Mouse (Mus musculus) neural tube, embryonic 15.5 days (tissue): ENCODE data around the gene Actr1a. TPM values are rescaled to one million over a fixed set of nuclear protein-coding genes. Genes with fewer than 3 reads are reported as not detected.

Experiments used
- ATAC-seq: fragments of 200-750 bp; cut with Nextera tagmentation; 2 replicates; pipeline ENCODE4 v1.8.0; 2017; ENCODE audit warnings: mild to moderate bottlenecking, moderate TSS enrichment, moderate library complexity; ENCODE audit not compliant: low FRiP score
- H3K27ac ChIP-seq: fragments of 300-500 bp; sonication (generic); replicated peaks from 2 replicates; pipeline ENCODE4 v1.5.1; 2015; ENCODE audit warnings: mild to moderate bottlenecking, inconsistent platforms
- H3K27me3 ChIP-seq: fragments of 300-500 bp; sonication (generic); replicated peaks from 2 replicates; pipeline ENCODE4 v1.6.1; 2015; ENCODE audit warnings: inconsistent platforms
- H3K36me3 ChIP-seq: fragments of 300-500 bp; sonication (generic); 2 replicates; pipeline ENCODE4 v1.6.1; 2015; ENCODE audit warnings: inconsistent platforms
- H3K4me1 ChIP-seq: fragments of 300-500 bp; sonication (generic); 2 replicates; pipeline ENCODE4 v1.6.1; 2015; ENCODE audit warnings: inconsistent platforms
- H3K4me2 ChIP-seq: fragments of 300-500 bp; sonication (generic); 2 replicates; pipeline ENCODE4 v1.6.1; 2015; ENCODE audit warnings: inconsistent platforms, mild to moderate bottlenecking, moderate library complexity
- H3K4me3 ChIP-seq: fragments of 300-500 bp; sonication (generic); replicated peaks from 2 replicates; pipeline ENCODE4 v1.5.1; 2015; ENCODE audit warnings: mild to moderate bottlenecking, inconsistent platforms
- H3K9ac ChIP-seq: fragments of 300-500 bp; sonication (generic); replicated peaks from 2 replicates; pipeline ENCODE4 v1.6.1; 2015; ENCODE audit warnings: mild to moderate bottlenecking, inconsistent platforms
- H3K9me3 ChIP-seq: fragments of 300-500 bp; sonication (generic); replicated peaks from 2 replicates; pipeline ENCODE4 v1.6.1; 2016; ENCODE audit warnings: inconsistent platforms
- WGBS: fragments of 180-500 bp; shearing (Covaris S2); methylation state at CpG from one replicate; pipeline ENCODE4 v1.1.7; 2015; ENCODE audit warnings: mixed read lengths; 5-methylcytosine and 5-hydroxymethylcytosine counted together
- polyA plus RNA-seq: library from polyadenylated mRNA; unstranded; fragments of >200 nt; fragmentation: Nextera tagmentation; extraction: Ambion mirVana; gene quantifications from 2 replicates; pipeline ENCODE4 v1.2.1, GENCODE M21; 2015

Gene Actr1a
- polyA plus RNA-seq, 1 experiment from 2014 or later = 314 TPM

DNA sequence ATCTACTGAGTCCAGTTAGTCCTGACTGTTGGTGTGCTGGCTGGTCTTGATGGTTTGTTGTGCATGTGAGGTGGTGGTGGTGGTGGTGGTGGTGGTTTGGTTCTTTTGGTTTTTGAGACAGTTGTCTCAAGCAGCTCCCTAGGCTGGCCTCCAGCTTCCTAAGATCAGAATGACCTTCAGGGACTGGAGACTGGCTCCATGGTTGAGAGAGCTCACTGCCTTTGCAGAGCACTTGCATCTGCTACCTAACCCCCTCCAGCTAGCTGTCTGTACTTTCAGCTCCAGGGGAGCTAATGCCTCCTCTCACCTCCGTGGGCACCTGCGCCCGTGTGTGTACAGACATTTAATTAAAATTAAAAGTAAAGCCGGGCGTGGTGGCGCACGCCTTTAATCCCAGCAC lies 24.9 kb upstream of the Actr1a start:
- Histone ChIP-seq H3K9me3 (no peaks in the 10 kb centered on the region), H3K4me2 (no peak overlapping the region), H3K9ac (no peak overlapping the region), H3K4me1 (peaks cover 24% of the 10 kb centered on the region), H3K4me3 (no peak overlapping the region), H3K27ac (no peak overlapping the region), H3K36me3 (no peaks in the 10 kb centered on the region), H3K27me3 (no peaks in the 10 kb centered on the region)
- ATAC-seq = no peak
- WGBS = 89% methylated on average over 7 of the region's 7 CpGs

DNA sequence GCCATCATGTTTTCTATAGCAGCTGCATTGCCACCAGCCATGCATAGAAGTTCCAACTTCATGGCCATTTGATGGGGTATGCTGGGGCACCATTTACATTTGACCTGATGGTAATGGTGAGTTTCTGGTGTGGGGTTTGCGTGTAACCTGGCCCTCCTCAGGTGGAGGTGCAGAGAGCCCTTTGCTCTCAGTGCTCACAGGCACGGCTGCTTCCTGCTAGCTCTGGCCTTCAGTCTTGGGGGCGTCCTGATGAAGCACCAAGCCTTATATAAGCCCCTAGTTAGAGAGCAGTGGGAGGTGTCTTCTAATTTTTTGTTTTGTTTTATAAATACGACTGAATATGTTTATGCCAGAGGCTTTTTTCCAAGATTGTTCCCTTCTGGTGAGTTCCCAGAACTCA lies 22.5 kb upstream of the Actr1a start:
- Histone ChIP-seq H3K4me2 (no peak overlapping the region), H3K9ac (no peak overlapping the region), H3K36me3 (no peaks in the 10 kb centered on the region), H3K27me3 (no peaks in the 10 kb centered on the region), H3K4me1 (peaks cover 22% of the 10 kb centered on the region), H3K9me3 (no peaks in the 10 kb centered on the region), H3K4me3 (no peak overlapping the region), H3K27ac (no peak overlapping the region)
- WGBS = 84% methylated on average over 4 of the region's 4 CpGs
- no peak for ATAC-seq

DNA sequence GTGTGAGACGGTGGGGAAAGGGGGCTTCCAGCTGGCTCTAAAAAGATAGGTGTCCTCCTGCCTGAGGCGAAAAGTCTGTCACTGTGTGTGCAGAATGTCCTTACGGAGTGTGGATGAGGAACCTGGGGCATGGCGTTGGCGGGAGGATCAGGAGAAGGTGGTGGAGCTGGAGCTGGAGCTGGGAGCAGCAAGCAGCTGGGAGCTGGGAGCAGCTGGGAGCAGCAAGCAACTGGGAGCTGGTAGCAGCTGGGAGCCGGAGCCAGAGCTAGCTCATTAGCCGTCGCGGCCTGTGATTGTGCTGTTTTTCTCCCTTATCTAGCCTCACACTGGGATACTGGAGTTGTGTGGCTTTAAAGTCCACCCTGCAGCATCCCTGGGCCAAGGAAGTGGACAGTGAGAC lies 20.7 kb upstream of the Actr1a start:
- Histone ChIP-seq H3K4me1 (peaks cover 5% of the 10 kb centered on the region; the same call in 1 of the 2 replicates), H3K27ac (no peak overlapping the region; the same call in 1 of the 2 replicates)
- WGBS = 45% methylated on average over 9 of the region's 9 CpGs

DNA sequence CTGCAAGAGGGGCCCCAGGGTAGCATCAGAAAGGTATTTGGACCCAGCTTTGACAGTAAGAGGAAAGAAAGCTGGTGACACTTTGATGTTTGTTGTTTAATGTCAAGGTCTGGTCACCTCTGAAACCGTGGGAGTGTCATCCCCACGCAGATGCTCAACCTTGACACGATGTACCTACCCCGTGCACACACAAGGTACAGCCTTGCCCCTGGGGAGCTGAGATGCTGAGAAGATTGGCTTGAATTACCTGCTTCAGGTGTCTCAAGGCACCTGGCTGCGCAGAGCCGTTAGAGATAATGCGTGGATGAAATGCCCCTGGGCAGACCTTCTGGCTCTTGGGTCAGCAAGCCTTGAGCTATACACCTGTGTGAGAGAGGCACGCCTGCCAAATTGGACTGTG lies 18.9 kb upstream of the Actr1a start:
- Histone ChIP-seq H3K9me3 (no peaks in the 10 kb centered on the region), H3K36me3 (no peaks in the 10 kb centered on the region), H3K4me1 (0 out of 2 replicates have a peak, but pooled peaks cover 2% of the 10 kb centered on the region), H3K27me3 (no peaks in the 10 kb centered on the region), H3K27ac (no peak overlapping the region), H3K4me2 (no peak overlapping the region), H3K4me3 (no peak overlapping the region), H3K9ac (no peak overlapping the region)
- 94% methylated on average over 8 of the region's 8 CpGs for WGBS
- no peak for ATAC-seq

More for the DNA sequence above, 20.7 kb upstream of the Actr1a start:
- no peak overlapping the region for H3K4me2 ChIP-seq
- H3K9me3 ChIP-seq = no peaks in the 10 kb centered on the region
- H3K4me3 ChIP-seq = no peak overlapping the region
- ATAC-seq = no peak
- no peaks in the 10 kb centered on the region for H3K36me3 ChIP-seq
- no peaks in the 10 kb centered on the region for H3K27me3 ChIP-seq
- H3K9ac ChIP-seq = no peak overlapping the region

DNA sequence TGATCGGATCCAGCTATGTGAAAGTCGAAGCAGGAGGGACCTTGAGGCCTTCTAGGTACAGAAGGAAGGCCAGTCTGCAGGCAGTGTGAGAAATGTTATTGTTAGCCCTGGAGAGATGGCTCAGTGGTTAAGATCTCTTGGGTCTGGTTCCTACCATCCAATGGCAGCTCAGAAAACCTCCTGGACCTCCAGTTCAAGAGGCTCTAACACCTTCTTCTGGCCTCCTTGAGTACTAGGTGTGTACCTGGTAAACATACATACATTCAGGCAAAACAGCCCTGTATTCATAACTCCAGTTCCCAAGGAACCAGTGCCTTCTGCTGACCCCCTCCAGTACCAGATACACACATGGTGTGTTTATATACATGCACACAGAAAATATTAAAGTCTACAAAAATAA lies 18.4 kb upstream of the Actr1a start:
- ATAC-seq = no peak
- Histone ChIP-seq H3K9me3 (no peaks in the 10 kb centered on the region), H3K4me3 (no peak overlapping the region), H3K9ac (no peak overlapping the region), H3K4me1 (0 out of 2 replicates have a peak, but pooled peaks cover 2% of the 10 kb centered on the region), H3K27me3 (no peaks in the 10 kb centered on the region), H3K4me2 (no peak overlapping the region), H3K36me3 (no peaks in the 10 kb centered on the region), H3K27ac (no peak overlapping the region)
- WGBS = 100% methylated on average over 2 of the region's 2 CpGs

DNA sequence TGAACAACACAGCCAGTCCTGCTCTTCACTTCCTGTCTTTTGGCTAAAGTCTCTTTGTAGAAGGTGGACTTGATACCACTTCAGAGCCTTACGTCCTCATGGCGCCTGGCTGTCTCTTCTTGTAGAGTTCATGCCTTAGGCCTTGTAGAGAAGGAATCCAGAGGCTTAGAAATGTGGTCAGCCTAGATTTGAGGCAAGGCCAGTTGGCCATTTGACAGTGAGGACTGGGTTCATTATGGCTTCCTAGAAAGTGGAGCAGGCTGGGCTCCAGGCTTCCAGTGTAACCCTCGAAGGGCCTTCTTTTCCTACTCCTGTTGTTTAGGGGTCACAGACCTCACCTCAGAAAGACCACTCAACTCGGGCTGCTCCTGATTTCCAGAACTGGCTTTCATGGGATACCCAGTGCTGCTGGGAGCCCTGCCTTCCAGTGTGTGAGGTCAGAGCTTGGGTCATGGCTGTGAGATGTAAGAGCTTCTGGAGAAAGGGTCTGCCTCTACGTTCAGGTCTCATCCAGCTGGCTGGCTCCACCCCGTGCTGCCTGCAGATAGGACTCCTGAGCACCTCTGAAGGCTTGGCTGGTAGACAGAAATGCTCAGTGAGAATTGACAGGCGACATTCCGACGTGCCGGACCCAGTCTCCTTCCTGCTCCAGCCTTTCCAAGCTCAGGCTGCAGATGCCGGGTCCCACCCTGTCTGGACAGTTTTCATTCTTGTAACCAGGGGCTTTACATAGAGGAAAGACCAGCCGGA lies 16.7 kb upstream of the Actr1a start:
- Histone ChIP-seq H3K4me1 (no peaks in the 10 kb centered on the region), H3K36me3 (no peaks in the 10 kb centered on the region), H3K27me3 (no peaks in the 10 kb centered on the region), H3K4me3 (no peak overlapping the region), H3K4me2 (no peak overlapping the region), H3K27ac (no peak overlapping the region), H3K9ac (no peak overlapping the region), H3K9me3 (no peaks in the 10 kb centered on the region)
- ATAC-seq = no peak
- 90% methylated on average over 12 of the region's 12 CpGs for WGBS

DNA sequence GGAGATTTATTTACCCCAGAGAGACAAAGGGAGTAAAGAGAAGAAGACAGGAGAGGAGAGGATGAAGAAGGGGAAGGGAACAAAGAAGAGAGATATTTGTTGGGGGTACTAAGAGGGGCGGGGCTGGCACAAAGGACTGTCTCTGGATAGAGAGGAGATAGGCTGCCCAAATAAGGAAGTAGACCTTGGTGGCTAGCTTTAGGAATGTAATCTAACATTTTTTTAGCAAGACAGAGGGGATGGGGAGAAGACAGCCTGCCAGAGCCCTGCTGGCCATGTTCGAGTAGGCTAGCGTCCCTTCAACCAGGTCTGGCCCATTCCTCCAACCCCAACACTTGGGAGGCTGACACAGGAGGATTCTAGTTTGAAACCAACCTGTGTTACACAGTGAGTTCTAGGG lies 14.0 kb upstream of the Actr1a start:
- Histone ChIP-seq H3K4me3 (no peak overlapping the region), H3K27me3 (no peaks in the 10 kb centered on the region), H3K4me2 (no peak overlapping the region), H3K36me3 (peaks cover 7% of the 10 kb centered on the region; the same call in 1 of the 2 replicates), H3K9ac (no peak overlapping the region), H3K27ac (no peak overlapping the region), H3K9me3 (no peaks in the 10 kb centered on the region), H3K4me1 (peaks cover 6% of the 10 kb centered on the region; the same call in 1 of the 2 replicates)
- 83% methylated on average over 3 of the region's 3 CpGs for WGBS
- ATAC-seq = no peak

DNA sequence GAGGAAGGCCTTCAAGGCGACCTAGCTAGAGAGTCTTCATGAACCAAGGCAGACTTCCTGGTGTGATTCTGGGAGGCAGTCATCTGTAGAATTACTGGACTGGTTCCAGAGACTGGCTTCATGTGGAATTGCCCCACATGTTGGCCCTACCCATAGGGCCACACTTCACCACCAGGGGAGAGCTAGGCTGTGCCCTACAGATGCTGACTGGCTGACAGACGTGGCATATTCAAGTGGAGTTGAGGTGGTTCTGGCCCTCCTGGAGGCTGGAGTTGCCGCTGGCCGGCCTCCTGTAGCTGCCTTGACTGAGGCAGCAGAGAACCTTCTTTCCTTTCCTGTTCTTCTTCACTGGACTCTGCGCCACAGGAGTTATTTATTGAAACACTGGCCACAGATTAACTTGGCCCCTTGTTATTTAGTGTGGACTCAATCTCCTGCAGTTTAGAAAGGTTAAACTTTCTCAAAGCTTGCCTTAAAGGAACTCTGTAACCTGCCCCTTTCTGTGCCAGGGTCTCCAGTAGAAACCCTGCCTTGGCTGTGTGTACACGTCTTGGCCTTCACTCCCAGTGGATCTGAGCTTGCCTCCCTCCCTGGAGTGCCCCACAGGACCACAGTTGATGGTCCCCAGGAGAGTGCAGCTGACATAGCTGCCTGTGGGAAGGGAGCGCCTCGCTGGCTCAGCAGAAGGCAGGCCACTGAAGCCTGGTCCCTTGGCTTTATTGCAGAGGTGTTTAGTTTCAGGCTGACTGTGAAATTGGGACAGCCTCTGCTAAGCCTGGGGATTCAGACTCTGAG lies 11.2 kb upstream of the Actr1a start:
- H3K36me3 ChIP-seq = peaks cover 26% of the 10 kb centered on the region
- H3K27ac ChIP-seq = no peak overlapping the region

DNA sequence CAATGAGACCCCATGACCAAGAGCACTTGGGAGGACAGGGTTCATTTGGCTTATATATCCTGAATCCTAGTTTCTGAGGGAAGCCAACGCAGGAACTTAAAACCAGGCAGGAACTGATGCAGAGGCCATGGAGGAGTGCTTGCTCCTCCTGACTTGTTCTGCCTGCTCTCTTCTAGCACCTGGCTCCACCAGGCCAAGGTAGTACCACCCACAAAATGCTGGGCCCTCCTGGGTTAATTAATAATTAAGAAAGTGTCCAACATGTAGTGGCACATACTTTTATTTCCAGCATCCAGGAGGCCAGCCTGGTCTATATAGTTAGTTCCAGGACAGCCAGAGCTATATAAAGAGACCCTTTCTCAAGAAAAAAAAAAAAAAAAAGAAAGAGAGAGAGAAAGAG lies 8.5 kb upstream of the Actr1a start:
- H3K9ac ChIP-seq = no peak overlapping the region
- WGBS = 97% methylated on average over 1 of the region's 1 CpGs
- H3K4me3 ChIP-seq = no peak overlapping the region
- H3K4me1 ChIP-seq = peaks cover 22% of the 10 kb centered on the region
- no peaks in the 10 kb centered on the region for H3K9me3 ChIP-seq
- peaks cover 30% of the 10 kb centered on the region for H3K36me3 ChIP-seq
- ATAC-seq = no peak
- H3K4me2 ChIP-seq = no peak overlapping the region
- H3K27ac ChIP-seq = no peak overlapping the region
- H3K27me3 ChIP-seq = no peaks in the 10 kb centered on the region

More for the DNA sequence above, 11.2 kb upstream of the Actr1a start:
- Histone ChIP-seq H3K4me1 (peaks cover 6% of the 10 kb centered on the region; the same call in 1 of the 2 replicates), H3K9ac (no peak overlapping the region), H3K9me3 (no peaks in the 10 kb centered on the region), H3K4me3 (no peak overlapping the region), H3K4me2 (no peak overlapping the region), H3K27me3 (no peaks in the 10 kb centered on the region)
- WGBS = 70% methylated on average over 8 of the region's 8 CpGs
- no peak for ATAC-seq

DNA sequence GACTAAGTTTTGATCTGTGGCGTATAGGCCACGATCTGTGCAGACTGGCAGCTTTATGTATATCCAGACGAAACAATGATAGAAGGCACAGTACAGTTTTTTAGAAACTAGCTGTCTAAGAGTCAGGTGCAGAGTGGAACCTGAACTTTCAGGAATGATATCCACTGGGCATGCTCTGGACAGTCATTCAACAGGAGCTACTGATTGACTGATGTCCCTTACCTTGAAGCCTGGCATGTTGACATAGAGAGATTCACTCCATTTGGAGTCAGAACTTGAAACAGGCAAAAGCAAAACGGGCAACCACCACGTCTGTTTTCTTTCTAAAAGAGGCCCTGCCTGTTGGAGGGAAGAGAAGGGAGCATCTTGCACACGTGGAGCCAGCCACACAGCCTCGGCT lies 5.0 kb upstream of the Actr1a start:
- H3K9ac ChIP-seq = no peak overlapping the region
- no peak for ATAC-seq
- peaks cover 25% of the 10 kb centered on the region for H3K36me3 ChIP-seq
- H3K4me3 ChIP-seq = no peak overlapping the region
- H3K27me3 ChIP-seq = no peaks in the 10 kb centered on the region
- H3K4me1 ChIP-seq = peaks cover 40% of the 10 kb centered on the region
- 92% methylated on average over 7 of the region's 7 CpGs for WGBS
- no peak overlapping the region for H3K27ac ChIP-seq
- H3K4me2 ChIP-seq = no peak overlapping the region
- H3K9me3 ChIP-seq = no peaks in the 10 kb centered on the region

DNA sequence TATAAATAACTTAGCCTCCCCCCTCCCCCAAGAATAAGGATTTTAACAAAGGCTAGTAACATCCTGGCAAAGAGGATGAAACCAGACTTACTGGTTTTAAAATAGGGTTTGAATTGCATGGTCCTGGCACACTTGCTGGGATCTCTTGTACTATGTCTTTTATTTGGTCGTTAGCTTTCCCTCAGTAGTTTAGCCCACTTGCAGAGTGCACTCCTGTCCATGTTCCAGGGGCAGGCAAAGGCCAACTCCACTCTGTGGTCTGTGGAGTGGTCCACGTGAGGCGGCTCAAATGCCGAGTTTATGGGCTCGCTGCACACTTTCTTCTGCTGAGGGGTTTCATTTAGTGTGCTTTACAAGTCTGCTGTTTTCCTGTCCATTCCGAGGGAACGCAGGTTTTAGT lies 4.3 kb upstream of the Actr1a start:
- Histone ChIP-seq H3K4me3 (no peak overlapping the region), H3K4me1 (peaks cover 40% of the 10 kb centered on the region), H3K9ac (0 out of 2 replicates have a peak overlapping the region, but pooled peaks have one; percentile 7), H3K27ac (no peak overlapping the region), H3K9me3 (no peaks in the 10 kb centered on the region), H3K27me3 (no peaks in the 10 kb centered on the region), H3K4me2 (no peak overlapping the region), H3K36me3 (peaks cover 23% of the 10 kb centered on the region)
- WGBS = 53% methylated on average over 7 of the region's 7 CpGs
- no peak for ATAC-seq

DNA sequence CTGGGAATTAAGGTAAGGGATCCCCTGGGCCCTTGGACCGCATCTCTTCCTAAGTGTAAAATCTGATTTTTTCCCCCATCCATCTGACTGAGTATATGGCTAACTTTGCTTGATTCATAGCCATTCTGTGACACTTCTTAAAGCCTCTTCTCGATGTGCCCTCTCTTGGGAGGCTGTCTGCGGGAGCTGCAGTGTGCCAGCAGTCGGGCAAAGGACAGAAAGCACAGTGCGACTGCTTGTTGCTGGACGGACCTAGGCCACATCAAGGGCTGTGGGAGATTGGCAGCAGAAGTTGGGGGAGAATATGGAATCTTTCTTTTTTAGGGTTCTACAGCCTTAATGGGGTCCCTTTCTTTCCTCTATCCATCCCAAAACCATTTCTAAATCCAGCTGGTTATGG lies 3.8 kb upstream of the Actr1a start:
- Histone ChIP-seq H3K4me2 (0 out of 2 replicates have a peak overlapping the region, but pooled peaks have one; percentile 86), H3K9me3 (no peaks in the 10 kb centered on the region), H3K27me3 (no peaks in the 10 kb centered on the region), H3K4me3 (no peak overlapping the region), H3K27ac (no peak overlapping the region), H3K36me3 (peaks cover 21% of the 10 kb centered on the region), H3K4me1 (peaks cover 44% of the 10 kb centered on the region), H3K9ac (no peak overlapping the region)
- no peak for ATAC-seq
- 73% methylated on average over 6 of the region's 6 CpGs for WGBS
